ENCODE assay signal across 17 mouse cellular contexts in the genomic region with DNA sequence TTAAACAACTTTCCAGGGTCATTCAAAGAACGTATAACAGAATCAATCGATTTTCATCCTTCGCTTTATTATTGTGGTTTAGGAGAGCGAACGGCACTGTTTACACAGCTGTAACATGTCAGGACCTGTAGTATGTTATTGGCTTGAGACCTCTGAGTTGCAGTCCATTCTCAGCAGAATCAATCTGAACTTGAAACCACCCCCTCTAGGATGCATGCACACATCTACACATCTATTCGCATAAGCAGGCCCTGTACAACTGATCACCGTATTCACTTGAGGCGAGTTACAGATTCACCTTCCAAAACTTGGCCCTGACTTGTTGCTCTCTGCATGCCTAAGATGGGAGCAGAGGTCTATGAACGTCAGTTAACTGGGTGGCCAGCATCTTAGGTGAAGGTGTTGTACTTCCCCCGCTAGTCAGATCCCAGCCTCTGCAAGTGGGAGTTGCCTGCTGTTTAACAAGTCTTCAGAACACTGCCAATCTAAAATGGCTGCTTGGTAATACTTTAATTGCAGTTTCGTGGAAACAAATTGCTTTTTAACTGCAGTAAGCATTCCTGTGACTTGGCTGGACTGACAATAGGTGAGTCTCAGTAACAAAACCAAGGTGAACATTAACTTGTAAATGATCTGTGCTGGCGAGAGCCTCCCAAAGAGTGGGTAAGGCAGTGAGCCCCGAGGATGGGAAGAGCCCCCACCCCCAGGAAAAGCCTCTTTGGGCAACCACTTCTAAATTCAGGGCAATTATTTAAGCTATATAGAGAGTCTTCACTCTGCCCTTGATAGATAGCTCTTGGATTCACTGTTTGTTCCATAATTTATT. TPM values are rescaled to one million over a fixed set of nuclear protein-coding genes. Genes with fewer than 3 reads are reported as not detected.
DNase-seq lines count a peak whose midpoint lies in the region; ATAC-seq lines count a peak whose summit lies in the region.
"Had no signal": no experiment of that assay in that cellular context is flagged by ENCODE, and none has a peak within 500 bp of the region (broad histone marks: within the 10 kb centered on the region; RNA-seq: fewer than 3 reads in every experiment).

No protein-coding gene starts in this region.

- no peak overlapping the region for H3K4me3 ChIP-seq in embryonic facial prominence, embryonic 14.5 days (ENCODE audit: low read depth, low read length)
- no peak overlapping the region for H3K4me3 ChIP-seq in intestine, embryonic 15.5 days (replicated peaks)
- no peak overlapping the region for H3K4me3 ChIP-seq in kidney, embryonic 14.5 days (ENCODE audit: low read length)
- H3K4me3 ChIP-seq in liver, embryonic 11.5 days (ENCODE audit: low read depth, low read length) = no peak overlapping the region
- H3K4me3 ChIP-seq: heart, embryonic 10.5 days; hindbrain, embryonic 13.5 days; midbrain, embryonic 13.5 days had no signal

- 0 out of 2 replicates have a peak, but pooled peaks have one; percentile 27 for ATAC-seq in embryonic facial prominence, embryonic 14.5 days (ENCODE audit: low read depth)
- peak; percentile 63 for ATAC-seq in intestine, embryonic 15.5 days
- ATAC-seq in kidney, embryonic 14.5 days (ENCODE audit: low FRiP score, low TSS enrichment) = peak; percentile 48; the same call in 1 of the 2 replicates
- ATAC-seq in liver, embryonic 11.5 days (replicated peaks; ENCODE audit: low FRiP score) = no peak
- ATAC-seq: lung, postnatal 0 days; midbrain, embryonic 13.5 days had no signal

- H3K9me3 ChIP-seq in embryonic facial prominence, embryonic 14.5 days (ENCODE audit: control insufficient read depth, low read length) = no peaks in the 10 kb centered on the region
- no peaks in the 10 kb centered on the region for H3K9me3 ChIP-seq in intestine, embryonic 15.5 days
- H3K9me3 ChIP-seq in kidney, embryonic 14.5 days (ENCODE audit: control insufficient read depth, low read length) = no peaks in the 10 kb centered on the region
- no peaks in the 10 kb centered on the region for H3K9me3 ChIP-seq in liver, embryonic 11.5 days (ENCODE audit: control insufficient read depth, low read length)
- H3K9me3 ChIP-seq: G1E; heart, embryonic 10.5 days; hindbrain, embryonic 13.5 days; midbrain, embryonic 13.5 days had no signal

- no peak overlapping the region for H3K27ac ChIP-seq in embryonic facial prominence, embryonic 14.5 days (replicated peaks; ENCODE audit: low read depth, low read length)
- no peak overlapping the region for H3K27ac ChIP-seq in intestine, embryonic 15.5 days
- H3K27ac ChIP-seq in kidney, embryonic 14.5 days (ENCODE audit: low read depth, low read length) = 0 out of 2 replicates have a peak overlapping the region, but pooled peaks have one; percentile 6
- no peak overlapping the region for H3K27ac ChIP-seq in liver, embryonic 11.5 days (ENCODE audit: low read depth, low read length)
- H3K27ac ChIP-seq: heart, embryonic 10.5 days; hindbrain, embryonic 13.5 days; liver, embryonic 14.5 days; midbrain, embryonic 13.5 days had no signal

- 52% methylated on average over 13 of the region's 13 CpGs for WGBS in embryonic facial prominence, embryonic 14.5 days
- WGBS in intestine, embryonic 15.5 days = 46% methylated on average over 13 of the region's 13 CpGs
- WGBS in kidney, embryonic 14.5 days = 47% methylated on average over 13 of the region's 13 CpGs
- 76% methylated on average over 13 of the region's 13 CpGs for WGBS in liver, embryonic 11.5 days

- H3K27me3 ChIP-seq in embryonic facial prominence, embryonic 14.5 days (replicated peaks; ENCODE audit: control insufficient read depth, insufficient read depth, low read length) = no peaks in the 10 kb centered on the region
- H3K27me3 ChIP-seq in intestine, embryonic 15.5 days (replicated peaks) = no peaks in the 10 kb centered on the region
- H3K27me3 ChIP-seq in kidney, embryonic 14.5 days (ENCODE audit: control insufficient read depth, insufficient read depth, low read length) = no peaks in the 10 kb centered on the region
- H3K27me3 ChIP-seq in liver, embryonic 11.5 days (replicated peaks; ENCODE audit: control insufficient read depth, insufficient read depth, low read length) = no peaks in the 10 kb centered on the region
- H3K27me3 ChIP-seq: midbrain, embryonic 13.5 days had no signal

- no peak overlapping the region for H3K9ac ChIP-seq in embryonic facial prominence, embryonic 14.5 days (ENCODE audit: low read depth, low read length)
- H3K9ac ChIP-seq in intestine, embryonic 15.5 days = no peak overlapping the region
- no peak overlapping the region for H3K9ac ChIP-seq in kidney, embryonic 14.5 days (ENCODE audit: low read depth, low read length)
- no peak overlapping the region for H3K9ac ChIP-seq in liver, embryonic 11.5 days (ENCODE audit: low read depth, low read length)
- H3K9ac ChIP-seq: forebrain, postnatal 0 days; hindbrain, embryonic 13.5 days; liver, embryonic 14.5 days; midbrain, embryonic 13.5 days had no signal

- no peak overlapping the region for H3K4me2 ChIP-seq in embryonic facial prominence, embryonic 14.5 days (ENCODE audit: low read depth, low read length)
- H3K4me2 ChIP-seq in intestine, embryonic 15.5 days (replicated peaks) = no peak overlapping the region
- H3K4me2 ChIP-seq in kidney, embryonic 14.5 days (replicated peaks; ENCODE audit: low read depth, low read length) = no peak overlapping the region
- H3K4me2 ChIP-seq in liver, embryonic 11.5 days = no peak overlapping the region
- H3K4me2 ChIP-seq: hindbrain, embryonic 13.5 days; midbrain, embryonic 13.5 days had no signal

- no peak for DNase-seq in embryonic facial prominence, embryonic 14.5 days (ENCODE audit: low spot score)
- DNase-seq in kidney, postnatal 4 days = peak; percentile 22 to 50
- no peak for DNase-seq in liver, embryonic 11.5 days (ENCODE audit: low spot score)
- no peak for DNase-seq in heart, postnatal 4 days
- no peak for DNase-seq in gastrocnemius, adult 18-20 months (ENCODE audit: low spot score)
- DNase-seq: cerebellum, postnatal 10 days; forebrain, postnatal 0 days; gastrocnemius, postnatal 10 days; heart, postnatal 10 days had no signal

- H3K36me3 ChIP-seq in embryonic facial prominence, embryonic 14.5 days (ENCODE audit: control insufficient read depth, insufficient read depth, low read length) = peaks cover 39% of the 10 kb centered on the region
- peaks cover 18% of the 10 kb centered on the region for H3K36me3 ChIP-seq in intestine, embryonic 15.5 days
- peaks cover 33% of the 10 kb centered on the region for H3K36me3 ChIP-seq in kidney, embryonic 14.5 days (ENCODE audit: control insufficient read depth, insufficient read depth, low read length)
- H3K36me3 ChIP-seq in liver, embryonic 11.5 days (ENCODE audit: control insufficient read depth, insufficient read depth, low read length) = peaks cover 17% of the 10 kb centered on the region; the same call in 1 of the 2 replicates

- no peaks in the 10 kb centered on the region for H3K4me1 ChIP-seq in embryonic facial prominence, embryonic 14.5 days (ENCODE audit: control insufficient read depth, insufficient read depth, low read length)
- 0 out of 2 replicates have a peak, but pooled peaks cover 3% of the 10 kb centered on the region for H3K4me1 ChIP-seq in intestine, embryonic 15.5 days (replicated peaks)
- H3K4me1 ChIP-seq in kidney, embryonic 14.5 days (ENCODE audit: control insufficient read depth, insufficient read depth, low read length) = peaks cover 10% of the 10 kb centered on the region; the same call in 1 of the 2 replicates
- no peaks in the 10 kb centered on the region for H3K4me1 ChIP-seq in liver, embryonic 11.5 days (replicated peaks; ENCODE audit: control insufficient read depth, insufficient read depth, low read length)
- H3K4me1 ChIP-seq: heart, embryonic 10.5 days; midbrain, embryonic 13.5 days had no signal

RNA-seq across cellular contexts. Expression of a gene that starts 19.5 kb away (rescaled TPM):
- polyA plus RNA-seq in embryonic facial prominence, embryonic 14.5 days (2014; fragmentation: Nextera tagmentation; extraction: Ambion mirVana) = 83.6 and 84.2 TPM in 2 replicates
- polyA plus RNA-seq in intestine, embryonic 15.5 days (2015; fragmentation: Nextera tagmentation; extraction: Ambion mirVana) = 53.6 and 60.8 TPM in 2 replicates
- 49.0 and 64.6 TPM in 2 replicates for polyA plus RNA-seq in kidney, embryonic 14.5 days (2014; fragmentation: Nextera tagmentation; extraction: Ambion mirVana)
- 38.4 and 43.4 TPM in 2 replicates for polyA plus RNA-seq in liver, embryonic 11.5 days (2014; fragmentation: Nextera tagmentation; extraction: Ambion mirVana)
- total RNA-seq in heart, postnatal 4 days (2021) = 10 to 100 TPM; 46.8 to 51.0 TPM
- 10 to 100 TPM; 19.9 to 24.2 TPM for total RNA-seq in gastrocnemius, adult 18-20 months (2021)

Comparison
In these comparisons a context has a peak if more than half of its experiments do, and no peak if none do; other contexts are left out.
1. DNase-seq: peak in kidney, postnatal 4 days (2 of 2); none in embryonic facial prominence, embryonic 14.5 days (single experiment), liver, embryonic 11.5 days (single experiment), heart, postnatal 4 days (single experiment) and gastrocnemius, adult 18-20 months (single experiment).